Mouse (Mus musculus) thymus, postnatal 4 days (tissue): Measurements from ENCODE around the gene Gm15085.
"Not testable (repeated sequence)": the region's sequence is repeated elsewhere in the genome, so short reads cannot be mapped to it uniquely, and the experiment has no call there.

Experiments
- DNase-seq: peaks from one replicate; pipeline ENCODE4 v3.0.0; 2021

The Gm15085 gene

GRCm38 (mm10) chrX:149447317-149447716 lies at the start of gene Gm15085:
Gene Gm15085 (plus strand): TSS chrX:149447617.
- DNase-seq = not testable (repeated sequence)
